Mouse (Mus musculus) cerebellum, adult 8-10 months (tissue): Measurements from ENCODE around the gene Tmprss9.
A peak's percentile ranks its signal among the peaks of the same experiment; 100 is the strongest.

ENCODE experiments used
- DNase-seq: peaks from one replicate; pipeline ENCODE4 v3.0.0; 2022

Tmprss9 gene

DNA sequence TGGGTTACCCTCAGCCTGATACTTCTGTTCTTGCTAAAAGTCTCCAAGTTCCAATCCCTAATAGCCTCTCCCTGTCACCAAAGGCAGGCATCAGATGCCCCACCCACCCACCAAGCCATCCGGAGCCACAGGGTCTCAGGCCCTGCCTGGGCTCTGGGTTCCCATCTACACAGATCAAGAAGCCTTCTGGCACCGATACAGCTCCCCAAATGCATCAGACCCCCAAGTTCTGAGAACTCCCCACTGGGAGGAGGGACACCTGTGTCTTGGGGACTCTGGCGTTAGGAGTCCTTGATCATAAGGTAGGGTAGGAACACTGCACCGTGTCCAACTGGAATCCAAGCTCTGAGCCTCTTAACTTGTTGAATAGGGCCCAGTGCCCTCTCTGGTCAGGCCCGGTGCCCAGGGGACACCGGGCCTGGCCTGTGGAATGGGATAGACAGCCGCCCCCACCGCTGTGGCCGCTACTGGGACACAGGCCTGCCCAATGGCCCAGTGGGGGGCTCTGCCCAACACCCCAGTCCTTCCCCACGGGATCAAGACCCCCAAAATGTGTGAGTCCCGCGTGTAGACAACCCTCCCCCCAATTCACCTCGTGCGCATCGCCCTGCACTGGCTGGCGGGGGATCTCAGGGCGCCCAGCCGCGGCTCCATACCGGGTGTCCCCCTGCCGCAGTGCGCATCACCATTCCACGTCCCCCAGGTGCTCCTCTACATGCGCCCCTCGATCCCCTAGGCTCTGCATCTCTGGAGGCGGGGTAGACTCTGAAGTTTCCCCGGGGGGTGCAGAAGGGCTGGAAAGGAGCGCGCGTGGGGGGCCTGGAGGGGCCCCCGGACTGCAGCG lies 28.3 kb upstream of the Tmprss9 start:
- no peak for DNase-seq

DNA sequence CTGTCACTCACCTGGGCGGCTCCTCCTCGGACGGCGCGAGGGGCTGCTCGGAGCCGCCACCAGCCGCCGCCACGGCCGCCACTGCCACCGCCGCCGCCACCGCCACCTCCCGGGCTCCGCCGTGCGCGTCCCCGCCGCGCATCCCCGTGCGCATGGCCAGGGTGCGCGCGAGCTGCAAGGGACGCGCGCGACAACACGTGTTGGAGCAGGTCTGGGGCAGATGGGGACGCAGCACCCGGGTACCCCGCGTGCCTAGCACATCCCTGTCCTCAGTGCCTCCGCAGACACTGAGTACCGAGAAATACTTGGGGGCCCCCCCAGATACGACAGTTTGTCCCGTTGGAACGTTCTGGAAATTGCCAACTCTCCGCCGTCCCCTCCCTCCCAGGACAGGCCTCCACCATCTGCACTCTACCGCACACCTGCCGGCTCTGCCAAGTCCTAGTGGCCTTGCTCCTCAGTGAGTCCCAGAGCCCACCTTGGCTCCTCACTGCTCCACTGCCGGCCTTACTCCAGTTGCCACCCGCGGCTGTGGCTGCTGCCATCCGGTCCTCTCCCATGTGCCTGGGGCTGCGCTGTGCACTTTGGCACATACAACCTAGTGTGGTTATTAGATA lies 27.6 kb upstream of the Tmprss9 start, which contains the start of gene Lingo3:
TSS of gene Lingo3 (minus strand) at position 109 of the 617 bp plus-strand sequence.
- DNase-seq, result peak; percentile 77

DNA sequence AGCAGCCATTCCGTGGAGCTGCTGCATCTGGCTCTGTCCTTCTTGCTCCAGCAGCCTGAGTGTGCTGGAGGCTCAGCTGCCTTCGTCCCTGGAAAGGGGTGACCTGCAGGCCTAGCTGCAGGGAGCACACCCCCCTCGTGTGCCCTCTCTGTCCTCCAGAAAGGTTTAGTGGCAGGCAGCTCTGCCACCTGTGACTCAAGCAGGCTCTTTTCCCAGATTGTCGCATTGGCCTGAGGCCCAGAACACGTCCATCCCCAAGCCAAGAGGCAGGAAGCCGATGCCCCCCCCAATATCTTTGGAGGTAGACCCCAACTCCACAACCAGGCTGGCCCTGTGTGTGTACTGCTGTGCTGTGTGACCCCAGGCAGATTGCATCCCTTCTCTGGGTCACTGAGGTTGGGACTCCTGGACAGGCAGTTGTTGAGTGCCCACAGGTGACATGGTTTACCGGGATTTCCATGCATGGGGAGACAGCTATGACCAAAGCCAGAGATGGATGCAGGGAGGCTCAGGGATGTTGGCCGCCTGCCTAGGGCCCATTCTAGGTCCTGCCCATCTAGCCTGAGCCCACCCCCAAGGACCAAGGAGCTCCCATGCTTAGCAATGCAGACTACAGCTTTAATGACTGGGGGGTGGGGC lies 26.5 kb upstream of the Tmprss9 start:
- DNase-seq, result no peak

DNA sequence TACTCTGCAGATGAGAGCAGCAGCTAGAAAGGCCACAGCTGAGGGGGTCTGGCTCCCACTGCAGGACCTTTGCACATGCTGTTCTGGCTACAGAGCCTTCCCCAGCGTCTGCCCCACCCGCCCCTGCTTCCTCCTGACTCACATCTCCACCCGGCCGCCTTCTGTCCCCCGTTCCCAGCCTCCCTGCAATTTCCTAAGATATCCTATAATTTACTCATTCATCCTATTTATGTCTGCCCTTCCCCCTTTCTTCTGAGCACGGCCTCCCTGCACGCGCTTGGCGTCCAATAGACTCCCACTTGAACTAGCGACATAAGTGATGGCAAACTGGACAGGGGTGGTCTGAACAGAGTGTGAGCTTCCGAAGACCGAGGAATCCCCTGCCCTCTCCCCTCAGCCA lies 25.9 kb upstream of the Tmprss9 start:
- DNase-seq, result no peak

DNA sequence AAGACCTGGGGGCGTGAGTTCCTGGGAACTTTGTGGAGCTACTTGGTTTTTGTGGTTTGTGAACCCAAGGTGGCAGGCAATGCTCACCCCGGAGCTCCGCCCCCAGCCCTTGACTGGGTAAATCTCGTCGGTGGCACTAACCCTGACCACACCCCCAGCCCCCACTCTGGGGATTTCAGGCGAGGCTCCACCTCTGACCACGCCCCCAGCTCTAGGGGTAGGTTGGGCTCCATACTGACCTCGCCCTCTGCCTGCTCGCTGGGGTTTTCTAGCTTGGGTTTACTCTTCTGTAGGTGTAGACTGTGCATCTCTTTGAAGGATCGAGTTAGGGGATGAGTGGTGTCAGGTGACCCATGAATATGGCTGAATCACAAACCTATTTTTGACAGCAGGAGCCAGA lies 23.1 kb upstream of the Tmprss9 start:
- no peak for DNase-seq

DNA sequence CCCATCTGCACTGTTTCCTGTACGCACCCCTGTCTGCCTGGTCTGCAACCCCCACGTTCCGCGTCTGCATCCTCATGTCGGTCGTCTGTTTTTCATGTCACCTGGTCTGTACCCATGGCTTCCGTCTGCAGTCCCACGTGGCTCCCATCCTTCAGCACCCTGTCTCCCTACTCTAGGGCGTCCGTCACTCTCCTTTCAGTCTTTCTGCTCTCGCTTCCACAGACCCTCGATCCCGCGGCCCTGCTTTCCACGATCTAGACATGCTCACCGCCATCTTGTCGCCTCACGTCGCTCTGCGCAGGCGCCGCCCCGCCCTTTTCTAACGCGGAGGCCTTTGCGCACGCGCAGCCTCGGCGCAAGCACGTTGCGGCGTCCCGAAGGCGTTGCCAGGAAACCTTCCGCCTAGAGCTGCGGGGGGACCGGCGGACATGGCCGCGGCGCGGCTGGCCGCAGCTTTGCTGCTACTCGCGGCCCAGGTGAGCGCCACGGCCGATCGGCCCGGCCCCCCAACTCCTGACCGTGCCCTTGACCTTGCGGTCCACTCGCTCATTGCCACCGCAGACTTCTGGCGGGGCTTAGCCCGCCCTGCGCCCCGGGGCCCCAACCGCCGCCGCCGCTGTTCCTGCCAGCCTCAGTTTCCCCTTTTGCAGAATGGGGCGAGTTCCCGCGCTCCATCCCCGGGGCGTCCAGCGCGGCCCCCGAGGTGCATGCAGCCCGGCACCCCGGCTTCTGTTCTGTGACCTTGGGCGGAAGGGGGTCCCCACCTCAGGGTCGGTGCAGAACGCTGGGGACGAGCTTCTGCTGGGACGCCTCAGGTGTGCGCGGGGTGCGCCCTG lies 16.5 kb upstream of the Tmprss9 start, which contains the start of the genes Lsm7 and Sppl2b:
TSS of gene Lsm7 (minus strand) at position 297 of the 836 bp plus-strand sequence.
TSS of gene Sppl2b (plus strand) at position 363 of the 836 bp plus-strand sequence.
- DNase-seq, result peak; percentile 99

DNA sequence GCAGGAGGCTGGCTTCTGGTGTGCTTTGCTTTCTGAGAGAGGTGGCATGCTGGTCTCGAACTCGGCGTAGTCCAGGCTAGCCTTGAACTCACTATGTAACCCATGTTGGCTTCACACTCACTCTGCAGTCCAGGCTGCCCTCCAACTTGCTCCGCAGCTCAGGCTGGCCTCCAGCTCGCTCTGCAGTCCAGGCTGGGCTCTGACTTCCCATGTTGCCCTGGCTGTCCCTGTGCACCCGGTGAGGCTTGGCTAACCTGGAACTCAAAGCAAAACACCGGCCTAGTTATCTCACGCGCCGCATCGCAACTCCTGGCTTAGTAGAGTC lies 15.9 kb upstream of the Tmprss9 start:
- DNase-seq, result peak; percentile 58

DNA sequence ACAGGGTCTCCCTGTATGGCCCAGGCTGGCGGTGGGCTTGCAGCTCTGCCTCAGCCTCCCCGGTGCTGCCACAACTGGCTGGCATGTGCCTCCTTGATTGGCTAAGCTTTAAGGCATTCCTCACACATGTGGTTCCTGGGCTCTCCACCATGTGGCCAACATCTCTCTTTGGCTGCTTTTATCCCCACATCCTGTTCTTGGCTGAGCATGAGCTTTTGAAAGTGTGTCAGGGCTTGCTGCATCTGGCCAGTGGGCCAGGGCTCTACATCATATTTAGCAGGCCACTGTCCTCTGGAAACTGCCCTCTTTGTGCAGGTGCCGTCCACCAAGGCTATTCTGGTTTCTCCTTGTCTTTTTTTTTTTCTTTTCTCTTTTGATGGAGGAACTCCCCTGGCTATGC lies 15.4 kb upstream of the Tmprss9 start:
- DNase-seq, result no peak

DNA sequence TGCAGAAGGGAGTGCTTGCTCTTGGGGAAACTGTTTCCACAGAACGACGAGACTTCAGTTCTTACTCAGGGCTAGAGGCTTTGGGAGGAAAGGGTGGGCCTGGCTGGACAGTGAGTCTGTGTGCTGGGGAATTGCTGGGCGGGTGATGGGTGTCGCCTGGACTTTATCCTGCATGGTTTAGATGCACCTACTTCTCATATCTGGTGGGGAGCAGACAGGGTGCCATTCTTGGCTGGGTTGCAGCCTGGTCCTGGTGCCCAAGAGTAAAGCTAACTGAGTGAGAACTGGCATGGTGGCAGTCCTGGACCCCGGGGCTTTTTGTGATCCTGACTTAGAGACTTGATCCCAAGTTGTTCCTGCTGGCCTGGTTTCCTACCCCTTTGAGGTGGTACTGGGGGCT lies 14.7 kb upstream of the Tmprss9 start:
- no peak for DNase-seq

DNA sequence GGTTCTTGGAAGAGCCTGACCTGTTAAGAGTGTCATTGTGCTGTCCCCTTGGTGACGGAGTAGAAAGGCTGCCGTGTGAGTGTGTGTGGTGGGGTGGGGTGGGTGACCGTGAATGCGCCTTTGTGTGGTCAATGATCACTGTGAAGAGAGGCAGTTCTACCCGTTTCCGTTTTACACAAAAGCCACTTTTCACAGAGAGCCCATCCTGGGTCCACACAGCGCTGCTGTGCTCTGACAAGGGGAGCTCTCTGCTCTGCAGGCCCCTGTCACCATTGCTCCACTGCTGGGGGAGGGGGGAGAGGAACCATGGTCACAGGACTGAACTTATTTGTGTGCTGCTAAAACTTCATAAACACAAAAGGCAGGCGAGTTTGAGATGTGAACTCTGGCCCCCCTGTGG lies 14.3 kb upstream of the Tmprss9 start:
- DNase-seq, result no peak

DNA sequence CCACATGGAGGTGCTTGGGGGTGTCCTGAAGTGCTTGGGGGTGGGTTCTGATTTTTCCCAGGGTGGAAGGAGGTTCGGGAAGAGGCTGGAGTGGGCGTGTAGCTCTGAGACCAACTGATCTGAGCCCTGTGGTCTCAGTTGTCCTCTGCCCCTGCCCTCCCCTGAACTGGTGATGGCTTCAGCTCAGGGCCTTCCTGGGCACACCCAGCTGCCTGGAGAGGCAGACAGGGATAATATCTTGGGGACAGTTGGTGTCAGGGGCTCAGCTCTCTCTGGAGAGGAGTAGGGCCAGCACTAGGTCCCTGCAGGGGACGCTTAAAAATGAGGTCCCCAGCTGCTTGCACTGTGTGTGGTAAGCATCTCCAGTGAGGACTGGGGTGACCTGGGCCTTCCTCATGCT lies 13.8 kb upstream of the Tmprss9 start:
- DNase-seq, result no peak

DNA sequence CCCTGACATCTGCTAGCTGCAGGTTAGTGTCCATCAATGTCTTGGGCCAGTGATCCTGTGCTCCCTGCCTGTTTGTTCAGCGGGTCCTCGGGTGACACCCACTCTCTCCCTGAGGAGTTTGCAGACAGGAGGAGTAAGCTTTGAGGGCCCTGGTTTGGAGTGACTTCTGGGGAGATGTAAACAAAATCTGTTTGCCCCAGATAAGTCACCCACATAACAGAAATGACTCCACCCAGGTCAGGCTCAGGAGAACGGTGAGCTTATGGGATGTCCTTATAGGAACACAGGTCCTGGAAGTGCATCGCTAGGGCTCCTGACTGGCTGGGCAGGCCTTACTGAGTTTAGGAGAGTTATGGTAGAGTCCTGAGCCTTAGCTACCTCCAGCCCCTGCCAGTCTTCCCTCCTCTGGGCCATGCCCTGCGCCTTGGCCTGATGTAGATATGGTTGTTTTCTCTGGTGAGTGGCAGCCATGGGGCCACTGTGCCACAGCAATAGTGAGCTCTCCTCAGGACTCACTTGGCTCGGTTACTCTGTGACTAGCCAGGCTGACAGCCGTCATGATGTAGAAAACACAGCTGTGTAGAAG lies 13.2 kb upstream of the Tmprss9 start:
- no peak for DNase-seq

DNA sequence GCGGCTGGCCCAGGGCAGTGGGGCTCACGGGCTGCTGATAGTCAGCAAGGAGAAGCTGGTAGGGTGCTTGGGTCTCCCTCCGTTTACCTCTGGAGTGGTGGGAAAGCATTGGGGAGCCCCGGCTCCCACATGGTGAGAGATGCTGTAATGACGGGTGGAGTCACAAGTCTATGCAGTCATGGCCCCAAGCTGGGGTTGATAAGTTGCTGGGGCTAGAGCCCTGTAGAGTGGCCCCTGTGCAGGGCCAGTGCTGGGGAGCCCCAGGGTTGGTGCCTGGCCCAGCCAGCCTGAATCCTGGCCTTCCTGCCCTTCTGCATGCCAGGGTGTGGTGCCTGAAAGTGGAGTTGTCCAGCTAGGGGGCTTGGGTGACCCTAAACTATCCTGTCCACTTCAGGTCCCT lies 9.3 kb upstream of the Tmprss9 start:
- DNase-seq, result no peak

DNA sequence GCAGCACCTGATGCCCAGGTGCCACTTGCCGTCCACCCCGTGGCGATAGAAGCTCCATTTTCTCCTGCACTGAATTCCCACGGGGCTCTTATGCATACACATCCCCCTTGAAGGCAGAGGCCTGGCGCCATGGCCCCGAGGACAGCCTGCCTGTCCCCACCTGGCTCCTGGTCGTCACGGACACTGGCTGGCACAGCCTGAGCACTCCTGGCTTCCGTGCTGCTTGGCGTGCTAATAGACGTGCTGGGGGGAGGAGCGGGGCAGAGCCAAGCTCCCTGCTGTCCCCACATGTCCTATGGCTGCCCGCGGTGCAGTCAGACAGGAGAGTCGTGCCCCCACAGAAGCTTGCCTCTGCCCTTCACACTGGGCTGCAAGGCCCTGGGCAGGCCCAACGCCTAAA lies 7.2 kb upstream of the Tmprss9 start:
- peak; percentile 77 for DNase-seq

DNA sequence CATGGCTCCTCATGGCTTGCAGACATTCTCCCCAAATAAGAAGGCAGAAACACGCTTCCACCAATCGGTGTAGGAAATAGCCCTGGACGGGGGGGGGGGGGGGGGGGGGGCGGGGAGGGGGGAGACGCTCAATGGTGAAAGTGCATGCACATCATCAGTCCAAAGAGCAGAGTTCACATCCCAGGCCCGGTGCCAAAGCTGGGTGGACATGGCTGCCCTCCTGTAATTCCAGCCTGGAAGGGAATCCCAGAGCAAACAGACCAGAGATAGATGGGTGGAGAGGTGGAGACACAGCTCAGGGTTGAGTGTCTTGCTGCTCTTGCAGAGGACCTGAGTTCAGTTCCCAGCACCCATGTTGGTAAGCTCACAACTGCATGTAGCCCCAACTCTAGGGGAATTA lies 655 bp upstream of the Tmprss9 start:
- no peak for DNase-seq

DNA sequence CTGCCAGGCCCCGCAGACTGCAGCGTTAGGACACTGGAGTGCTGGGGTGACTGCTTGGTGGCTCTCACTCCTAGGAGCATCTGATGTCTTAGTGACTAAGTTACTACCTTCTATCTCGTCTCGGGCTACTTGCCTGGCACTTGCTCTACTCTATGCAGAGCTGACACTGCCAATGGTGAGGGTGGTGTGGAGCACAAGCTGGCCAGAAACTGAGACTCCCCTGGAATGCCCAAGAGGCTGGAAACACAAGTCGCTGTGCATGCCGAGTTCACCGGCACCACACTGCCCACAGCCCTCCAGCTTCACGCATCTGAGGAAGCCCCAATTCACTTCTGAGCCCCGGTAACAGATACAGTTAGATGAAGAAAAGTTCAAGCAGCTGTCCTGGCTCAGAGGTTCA lies 2.4 kb downstream of the Tmprss9 start:
- DNase-seq, result no peak

DNA sequence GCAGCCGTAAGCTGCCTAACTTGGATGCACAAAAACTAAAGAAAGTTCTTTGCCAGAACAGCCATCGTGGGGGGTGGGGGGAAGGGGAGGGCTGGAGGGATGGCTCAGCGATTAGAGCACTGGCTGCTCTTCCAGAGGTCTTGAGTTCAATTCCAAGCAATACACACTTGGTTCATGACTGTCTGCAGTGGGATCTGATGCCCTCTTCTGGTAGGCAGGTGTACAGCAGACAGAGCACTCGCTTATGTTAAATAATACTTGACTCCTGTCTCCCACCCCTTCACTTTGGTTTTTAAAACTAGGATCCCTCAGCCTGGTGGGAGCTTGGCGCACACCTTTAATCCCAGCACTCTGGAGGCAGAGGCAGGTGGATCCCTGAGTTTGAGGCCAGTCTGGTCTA lies 4.4 kb downstream of the Tmprss9 start:
- peak; percentile 69 for DNase-seq

DNA sequence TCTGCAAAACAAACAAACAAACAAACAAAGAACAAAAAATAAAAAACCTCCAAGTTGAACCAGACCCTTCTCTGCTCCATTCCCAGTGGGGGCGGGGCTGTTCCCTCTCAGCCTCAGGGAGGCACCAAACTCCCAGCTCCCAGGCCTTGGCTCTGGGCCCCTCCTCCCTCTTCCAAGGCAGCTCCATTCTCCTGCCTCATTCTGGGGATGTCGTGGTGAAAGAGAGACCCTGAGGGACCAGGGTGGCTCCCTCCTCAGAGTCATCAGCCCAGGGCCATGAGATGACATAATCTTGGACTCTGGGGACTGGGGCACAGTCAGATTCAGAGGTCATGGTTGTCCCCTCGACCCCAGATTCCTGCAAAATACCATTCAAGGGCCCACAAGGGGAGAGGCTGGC lies 4.9 kb downstream of the Tmprss9 start:
- no peak for DNase-seq

DNA sequence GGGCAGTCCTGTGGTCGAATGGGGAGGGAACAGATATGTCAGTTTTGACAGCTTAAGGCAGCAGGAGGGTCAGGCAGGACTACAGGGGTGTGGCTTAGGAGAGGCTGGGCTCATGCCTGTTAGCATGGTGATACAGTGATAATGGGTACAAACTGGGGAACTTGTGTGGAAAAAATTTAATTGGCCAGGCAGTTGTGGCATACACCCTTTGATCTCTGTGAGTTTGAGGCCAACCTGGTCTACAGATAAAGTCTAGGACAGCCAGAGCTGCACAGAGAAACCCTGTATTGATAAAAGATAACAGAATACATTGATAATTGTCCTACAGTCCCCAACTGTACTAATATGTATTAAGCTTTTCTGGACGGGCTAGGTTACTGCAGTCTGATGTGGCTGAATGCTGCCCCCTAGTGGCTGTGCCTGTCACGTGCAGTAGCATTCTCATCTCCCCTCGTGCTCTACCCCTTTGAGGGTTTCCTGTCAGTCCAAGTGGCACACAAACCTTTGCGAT lies 8.5 kb downstream of the Tmprss9 start:
- peak; percentile 78 for DNase-seq

DNA sequence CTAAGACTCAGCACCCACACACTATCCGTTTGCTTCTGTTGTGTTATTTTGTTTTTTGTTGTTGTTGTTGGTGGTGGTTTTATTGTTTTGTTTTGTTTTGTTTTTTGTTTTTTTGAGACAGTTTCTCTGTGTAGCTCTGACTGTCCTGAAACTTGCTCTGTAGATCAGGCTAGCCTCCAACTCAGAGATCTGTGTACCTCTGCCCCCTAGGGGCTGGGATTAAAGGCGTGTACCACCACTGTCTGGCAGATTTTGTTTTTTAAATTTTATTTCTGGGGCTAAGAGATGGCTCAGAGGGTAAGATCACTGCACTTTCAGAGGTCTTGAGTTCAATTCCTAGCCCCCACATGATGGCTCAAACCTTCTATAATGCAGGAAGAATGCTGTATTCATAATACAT lies 9.3 kb downstream of the Tmprss9 start:
- no peak for DNase-seq

DNA sequence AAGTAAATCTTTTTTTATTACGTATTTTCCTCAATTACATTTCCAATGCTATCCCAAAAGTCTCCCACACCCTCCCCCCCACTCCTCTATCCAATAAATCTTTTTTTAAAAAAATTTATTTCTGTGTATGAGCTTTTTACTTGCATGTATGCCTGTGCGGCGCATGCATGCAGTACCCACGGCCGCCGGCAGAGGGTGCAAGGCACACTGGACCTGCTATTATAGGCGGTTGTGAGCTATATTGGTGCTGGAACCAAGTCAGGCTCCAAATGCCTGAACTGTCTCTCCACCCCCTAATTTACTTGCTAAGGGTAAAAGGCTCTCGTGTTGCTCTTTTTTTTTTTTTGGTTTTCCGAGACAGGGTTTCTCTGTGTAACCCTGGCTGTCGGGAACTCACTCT lies 9.7 kb downstream of the Tmprss9 start:
- DNase-seq, result peak; percentile 73

DNA sequence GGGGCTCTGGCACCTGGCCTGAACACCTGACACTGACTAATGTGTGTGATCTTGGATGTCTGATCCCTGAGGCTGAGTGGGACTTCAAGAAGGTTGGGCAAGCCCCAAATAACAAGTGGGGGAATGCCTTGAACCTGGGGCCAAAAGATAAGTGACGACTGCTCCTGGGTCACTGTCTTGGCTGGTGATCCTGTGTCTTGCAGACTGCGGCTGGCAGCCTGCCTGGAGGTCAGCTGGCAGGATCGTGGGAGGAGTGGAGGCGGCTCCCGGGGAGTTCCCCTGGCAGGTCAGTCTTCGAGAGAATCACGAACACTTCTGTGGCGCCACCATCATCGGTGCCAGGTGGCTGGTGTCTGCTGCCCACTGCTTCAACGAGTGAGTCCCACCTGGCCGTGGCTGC lies 15.5 kb downstream of the Tmprss9 start:
- peak; percentile 72 for DNase-seq

DNA sequence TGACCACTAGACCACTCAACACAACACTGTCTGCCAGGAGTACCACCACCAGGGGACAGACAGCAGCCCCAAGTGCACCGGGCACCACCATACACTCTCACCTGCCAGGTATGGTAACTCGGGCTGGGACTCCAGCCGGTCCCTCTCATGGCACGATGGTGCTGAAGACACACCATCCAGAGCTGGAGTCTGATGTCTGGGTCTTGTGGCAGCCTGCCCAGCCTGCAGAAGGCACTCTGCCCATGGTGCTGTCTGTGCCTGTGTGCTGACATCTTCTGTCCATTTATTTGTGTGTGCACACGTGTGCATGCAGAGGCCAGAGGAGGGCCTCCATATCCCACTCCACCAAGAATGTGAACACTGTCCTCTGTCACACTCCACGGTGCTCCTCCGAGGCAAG lies 23.5 kb downstream of the Tmprss9 start:
- DNase-seq, result no peak
